18 mouse cellular contexts compared by ENCODE assay signal in genomic region chr19:59109937-59110336, GRCm38 (mm10). TPM values are rescaled to one million over a fixed set of nuclear protein-coding genes. Genes with fewer than 3 reads are reported as not detected.
"Had no signal": no experiment of that assay in that cellular context is flagged by ENCODE, and none has a peak within 500 bp of the region (broad histone marks: within the 10 kb centered on the region; RNA-seq: fewer than 3 reads in every experiment).

No protein-coding gene starts in this region.

- H3K9me3 ChIP-seq: kidney, embryonic 15.5 days; limb, embryonic 12.5 days; liver, embryonic 13.5 days; midbrain, embryonic 10.5 days; neural tube, embryonic 15.5 days had no signal

- H3K36me3 ChIP-seq: kidney, embryonic 15.5 days; limb, embryonic 12.5 days; liver, embryonic 13.5 days; midbrain, embryonic 10.5 days; neural tube, embryonic 15.5 days had no signal

- H3K4me1 ChIP-seq: kidney, embryonic 15.5 days; limb, embryonic 12.5 days; liver, embryonic 13.5 days; neural tube, embryonic 15.5 days had no signal

- H3K27ac ChIP-seq: kidney, embryonic 15.5 days; limb, embryonic 12.5 days; liver, embryonic 13.5 days; midbrain, embryonic 10.5 days; neural tube, embryonic 15.5 days; stomach, postnatal 0 days had no signal

- H3K27me3 ChIP-seq: limb, embryonic 12.5 days; liver, embryonic 13.5 days; neural tube, embryonic 15.5 days had no signal

- DNase-seq: kidney, adult 18-20 months; kidney, postnatal 25 days; layer of hippocampus, adult 9-11 months; liver; liver, embryonic 13.5 days; liver, postnatal 0 days; lung, postnatal 4 days; midbrain, embryonic 14.5 days; right cerebral cortex, adult 18-20 months had no signal

- H3K4me3 ChIP-seq: kidney, embryonic 15.5 days; limb, embryonic 12.5 days; liver, embryonic 13.5 days; midbrain, embryonic 10.5 days; myocyte; neural tube, embryonic 15.5 days had no signal

- H3K9ac ChIP-seq: kidney, embryonic 15.5 days; limb, embryonic 12.5 days; liver, embryonic 13.5 days; liver, postnatal 0 days; neural tube, embryonic 15.5 days had no signal

RNA-seq across cellular contexts. Expression of gene Vax1, which starts 59.9 kb away (rescaled TPM):
- total RNA-seq: megakaryocyte, adult 5-6 weeks had no signal
- polyA plus RNA-seq: kidney, embryonic 15.5 days; limb, embryonic 12.5 days; liver, embryonic 13.5 days; liver, postnatal 0 days; lung, embryonic 16.5 days; midbrain, embryonic 14.5 days; myocyte; neural tube, embryonic 11.5 days; neural tube, embryonic 15.5 days; stomach, postnatal 0 days had no signal
